Mouse (Mus musculus) spleen, postnatal 36 days (tissue): ENCODE data around the gene Osbpl2.

Source experiments
- DNase-seq, 2 experiments: peaks; one replicate each; pipeline ENCODE4 v3.0.0; 2022; ENCODE audit warnings: low spot score in 2 of 2, mixed read lengths in 1 of 2

Gene Osbpl2

DNA sequence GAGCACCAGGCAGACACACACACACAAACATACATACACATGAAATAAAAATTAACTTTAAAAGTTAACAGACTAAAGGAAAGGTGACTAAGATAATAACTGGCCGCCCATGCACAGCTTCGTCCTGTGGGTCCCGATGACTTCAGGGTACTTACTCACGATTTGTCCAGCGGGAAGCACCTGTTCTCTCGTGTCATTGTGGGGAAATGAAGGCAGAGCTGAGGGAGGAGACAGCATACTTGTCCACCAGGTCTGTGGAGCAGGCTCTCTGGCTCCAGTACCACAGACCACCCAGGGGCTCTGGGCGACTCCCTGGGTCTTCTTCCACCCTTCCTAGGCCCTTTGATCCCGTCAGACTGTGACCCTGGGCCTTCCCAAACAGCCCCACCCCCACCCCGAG lies 82.2 kb downstream of the Osbpl2 start:
- DNase-seq = no peak

DNA sequence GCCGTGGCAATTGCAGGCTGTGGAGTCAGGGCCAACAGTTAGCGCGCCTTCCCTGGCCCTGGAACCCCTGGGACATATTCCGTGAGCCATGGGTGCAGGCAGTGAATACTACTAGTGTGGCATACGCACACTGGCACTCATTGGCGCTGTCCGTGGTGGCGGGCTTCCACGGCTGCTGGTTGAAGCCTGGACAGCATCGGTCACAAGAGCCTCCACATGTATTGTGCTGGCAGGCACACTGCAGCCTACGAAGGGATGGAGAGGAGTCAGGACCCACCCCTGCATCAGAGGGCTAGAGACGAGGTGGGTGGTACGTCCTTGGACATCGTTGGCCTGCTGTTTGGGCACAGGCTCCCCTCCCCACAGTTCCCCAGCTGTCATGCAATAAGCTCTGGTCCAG lies 83.2 kb downstream of the Osbpl2 start:
- no peak for DNase-seq

DNA sequence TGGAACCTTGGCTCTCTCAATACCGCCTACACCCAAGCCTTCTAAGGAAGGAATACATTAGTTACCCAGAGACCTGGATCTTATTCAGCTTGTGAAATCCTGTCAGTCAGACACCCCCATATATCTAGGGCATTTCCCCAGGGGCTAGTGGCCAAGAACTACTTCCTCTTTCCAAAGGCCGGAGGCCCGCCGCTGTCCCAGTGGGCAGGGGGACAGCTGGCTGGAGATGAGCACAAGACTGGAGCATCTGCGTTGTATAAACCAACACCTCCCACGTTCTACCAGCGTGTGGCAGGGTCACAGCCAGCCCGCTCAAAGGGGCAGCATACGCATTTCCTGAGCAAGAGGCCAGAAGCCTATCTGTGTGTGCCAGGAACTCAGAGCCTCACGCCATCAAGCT lies 83.7 kb downstream of the Osbpl2 start:
- DNase-seq = peak in 1 of 2 experiments; percentile 23

DNA sequence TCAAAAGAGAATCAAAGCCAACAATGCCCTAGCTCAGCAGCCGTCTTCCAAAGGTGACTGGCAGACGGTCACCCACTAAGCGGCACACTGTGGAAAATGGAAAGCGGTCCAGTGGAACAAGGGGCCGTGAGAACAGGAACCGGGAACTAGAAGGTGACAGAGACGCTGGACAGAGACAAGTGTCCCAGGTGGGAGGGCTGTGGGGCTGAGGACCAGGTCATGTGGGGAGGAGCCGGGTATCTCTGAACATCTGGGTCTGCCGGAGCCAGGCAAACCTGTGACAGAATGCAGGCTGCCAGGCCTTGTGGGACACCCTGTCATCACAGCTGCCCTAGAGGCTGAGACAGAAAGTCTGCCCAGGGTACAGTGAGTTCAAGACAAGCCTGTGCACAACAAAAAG lies 85.4 kb downstream of the Osbpl2 start:
- no peak for DNase-seq

DNA sequence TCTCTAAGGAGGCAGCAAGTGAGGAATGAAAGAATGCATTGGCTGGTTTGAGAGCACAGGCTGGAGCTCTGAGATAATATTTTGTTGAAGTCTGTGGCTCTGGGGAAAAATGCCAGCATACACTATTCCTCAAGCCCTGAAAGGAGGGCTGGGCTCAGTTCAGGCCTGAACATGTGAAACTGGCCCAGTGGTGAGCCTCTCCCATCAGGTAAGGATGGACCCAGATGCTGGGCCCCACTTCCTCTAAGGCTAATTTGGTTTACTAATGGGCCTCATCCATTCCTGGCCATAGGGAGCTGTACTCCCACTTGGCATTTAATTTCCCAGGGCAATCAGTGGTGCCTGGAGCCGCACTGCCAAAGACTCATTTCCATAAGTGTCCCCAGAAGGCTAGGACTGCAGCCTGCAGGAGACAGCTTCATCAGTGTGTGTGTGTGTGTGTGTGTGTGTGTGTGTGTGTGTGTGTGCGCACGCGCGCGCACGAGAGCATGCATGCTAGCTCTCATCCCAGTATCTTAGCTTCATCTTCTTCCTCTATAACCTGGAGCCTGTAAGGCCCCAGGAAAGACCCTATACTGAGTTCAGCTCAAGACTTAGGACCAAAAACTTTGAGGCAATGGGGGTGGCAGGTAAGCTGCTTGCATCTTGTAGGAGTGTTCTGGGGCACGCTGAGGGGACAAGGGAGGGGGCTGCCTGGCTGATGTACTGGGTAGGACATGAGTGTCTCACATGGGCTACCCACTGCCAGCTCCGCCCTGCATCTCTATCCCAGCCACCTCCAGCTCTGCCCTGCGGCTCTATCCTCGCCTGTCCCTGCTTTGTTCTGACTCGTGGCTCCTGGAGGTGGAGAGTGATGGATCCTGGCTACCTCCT lies 86.2 kb downstream of the Osbpl2 start:
- no peak for DNase-seq

DNA sequence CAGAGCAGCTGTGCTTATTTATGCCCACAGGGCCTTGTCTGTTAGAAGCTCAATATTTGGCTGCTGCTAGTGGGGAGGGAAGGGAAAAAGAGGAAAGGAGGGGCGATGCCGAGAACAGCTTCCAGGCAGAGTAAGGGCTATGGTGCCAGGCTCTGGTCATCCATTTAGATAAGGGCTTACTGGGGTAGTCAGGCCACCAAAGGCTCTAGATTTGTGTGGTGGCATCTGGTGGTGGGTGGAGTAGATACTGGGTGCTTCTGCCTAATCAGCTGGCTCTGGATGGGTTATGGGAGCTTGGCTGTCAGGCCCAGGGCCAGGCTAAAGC lies 86.8 kb downstream of the Osbpl2 start:
- no peak for DNase-seq

DNA sequence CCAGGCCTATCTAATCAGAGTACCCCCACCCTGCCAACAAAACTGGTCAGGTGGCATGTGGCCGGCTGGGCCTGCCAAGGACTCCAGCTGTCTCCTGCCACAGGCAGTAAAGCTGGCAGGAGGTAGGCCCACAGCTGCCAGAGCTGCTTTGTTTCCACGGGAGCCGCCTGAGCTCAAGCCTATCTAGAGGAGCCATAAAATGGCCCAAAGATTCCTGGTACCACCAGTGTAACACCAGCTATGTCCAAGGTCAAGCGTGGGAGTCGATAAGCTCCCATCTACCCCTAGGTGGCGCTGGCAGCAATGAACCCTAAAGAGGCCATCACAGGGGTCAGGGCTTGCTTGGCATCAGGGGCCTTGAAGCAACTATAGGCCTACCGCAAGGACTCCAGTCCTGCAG lies 88.7 kb downstream of the Osbpl2 start:
- DNase-seq = no peak

DNA sequence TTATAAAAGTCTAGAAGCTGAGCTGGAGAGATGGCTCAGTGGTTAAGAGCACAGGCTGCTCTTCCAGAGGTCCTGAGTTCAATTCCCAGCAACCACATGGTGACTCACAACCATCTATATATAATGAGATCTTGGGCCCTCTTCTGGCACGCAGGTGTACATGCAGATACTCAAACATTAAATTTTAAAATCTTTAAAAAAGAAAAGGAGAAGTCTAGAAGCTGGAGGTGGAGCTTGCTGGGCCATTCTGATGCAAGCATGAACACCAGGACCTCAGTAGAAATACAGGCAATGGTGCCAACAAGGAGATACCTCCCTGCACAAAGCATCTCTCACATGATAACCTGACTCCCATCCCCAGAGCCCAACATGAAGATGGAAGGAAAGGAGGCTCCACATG lies 89.9 kb downstream of the Osbpl2 start:
- DNase-seq = no peak

DNA sequence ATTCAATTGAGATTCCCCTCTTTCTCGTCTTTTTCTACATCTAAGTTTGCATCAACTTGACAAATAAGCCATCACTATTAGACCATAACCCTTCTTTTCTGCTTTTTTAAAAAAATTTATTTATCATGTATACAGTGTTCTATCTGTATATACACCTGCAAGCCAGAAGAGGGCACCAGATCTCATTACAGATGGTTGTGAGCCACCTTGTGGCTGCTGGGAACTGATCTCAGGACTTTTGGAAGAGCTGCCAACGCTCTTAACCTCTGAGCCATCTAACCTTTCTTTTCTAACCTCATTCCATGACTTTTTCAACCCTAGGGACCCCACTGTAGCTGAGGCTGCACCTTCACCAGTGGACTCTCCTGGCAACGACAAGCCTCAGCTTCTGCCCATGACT lies 93.1 kb downstream of the Osbpl2 start:
- DNase-seq = no peak
